Mouse (Mus musculus) spleen, postnatal 4 days (tissue): ENCODE data around the gene Gm10799.

Experiments
- DNase-seq, 2 experiments: peaks; one replicate each; pipeline ENCODE4 v3.0.0; 2022; ENCODE audit warnings: low spot score in 2 of 2

Gm10799 gene

DNA sequence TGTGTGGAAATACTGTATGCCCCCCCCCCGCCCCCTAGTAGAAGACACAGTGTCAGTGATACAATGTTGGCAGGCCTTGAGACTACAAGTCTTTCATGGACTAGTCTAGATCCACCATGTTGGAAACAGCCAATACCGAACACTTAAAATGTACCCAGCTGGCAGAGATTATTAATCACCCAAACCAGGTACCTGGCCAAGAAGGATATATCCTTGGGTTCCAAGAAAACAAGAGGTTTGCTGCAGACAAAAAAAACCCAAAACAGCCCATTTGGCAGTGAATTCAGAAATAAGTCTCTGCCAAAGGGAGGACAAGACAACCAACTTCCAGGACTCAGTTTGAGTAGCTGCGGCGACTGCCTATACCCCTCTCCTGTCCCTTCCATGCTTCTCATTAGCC, 43.7 kb downstream of the Gm10799 start:
- no peak for DNase-seq

DNA sequence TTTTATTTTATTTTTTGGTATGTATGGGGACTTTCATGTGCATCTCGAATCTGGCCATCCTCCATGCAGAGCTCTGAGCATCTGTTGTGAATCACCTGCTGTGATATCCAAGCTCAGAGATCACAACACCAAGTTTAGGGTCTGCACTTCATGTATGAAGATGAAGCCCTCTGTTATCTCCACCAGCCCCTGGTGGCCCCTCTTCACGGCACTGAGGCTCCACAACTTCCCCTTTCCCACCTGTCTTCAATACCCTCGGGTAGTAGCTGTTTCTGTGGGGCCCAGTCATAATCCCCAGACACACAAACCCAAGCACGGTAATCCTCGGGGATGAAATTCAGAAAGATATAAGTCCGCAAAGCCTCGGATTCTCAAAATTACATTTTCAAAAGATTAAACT, 45.3 kb downstream of the Gm10799 start:
- DNase-seq, result no peak
